Mouse (Mus musculus): ENCODE data around the gene Cd300ld4. TPM values are rescaled to one million over a fixed set of nuclear protein-coding genes. Genes with fewer than 3 reads are reported as not detected.
"Not testable (repeated sequence)": the region's sequence is repeated elsewhere in the genome, so short reads cannot be mapped to it uniquely, and the experiment has no call there.

The Cd300ld4 gene
- polyA plus RNA-seq, 1 experiment from 2014 or later: not detected

DNA sequence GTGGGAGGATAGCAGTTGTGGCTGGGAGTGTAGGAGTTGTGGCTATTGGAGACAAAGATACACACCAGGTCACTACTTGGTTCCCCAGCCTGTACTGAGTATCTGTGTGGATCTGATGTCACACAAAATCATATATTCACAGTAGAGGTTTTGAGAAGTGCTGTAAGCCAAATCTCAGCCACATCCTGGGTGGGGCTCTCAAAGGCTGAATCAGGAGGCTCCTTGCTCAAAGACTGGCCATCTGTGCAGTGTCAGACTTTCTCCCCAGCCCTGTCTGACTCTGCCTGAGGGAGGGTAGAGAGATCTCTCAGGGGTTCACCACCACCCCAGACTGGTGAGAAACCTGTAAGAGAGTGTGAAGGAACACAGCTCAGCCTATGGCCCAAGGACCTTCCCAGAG is 27.7 kb upstream of the Cd300ld4 start:
- no peaks in the 10 kb centered on the region for H3K27me3 ChIP-seq
- no peak for TF ChIP-seq CTCF (IDR thresholded peaks at IDR 0.05)
- CTCF ChIA-PET: no interaction called here
- in situ Hi-C loops (cut with MboI; ENCODE audit: low pct_unique_long_range_greater_than_20kb): loop anchor here (25.0 kb wide), 1 partner anchor 267 kb away; the partner anchor contains the start of genes Btbd17 and Gpr142
- DNase-seq (ENCODE audit: low read depth, low spot score): no peak
- ATAC-seq: no peak
- POLR2A ChIA-PET: no interaction called here

DNA sequence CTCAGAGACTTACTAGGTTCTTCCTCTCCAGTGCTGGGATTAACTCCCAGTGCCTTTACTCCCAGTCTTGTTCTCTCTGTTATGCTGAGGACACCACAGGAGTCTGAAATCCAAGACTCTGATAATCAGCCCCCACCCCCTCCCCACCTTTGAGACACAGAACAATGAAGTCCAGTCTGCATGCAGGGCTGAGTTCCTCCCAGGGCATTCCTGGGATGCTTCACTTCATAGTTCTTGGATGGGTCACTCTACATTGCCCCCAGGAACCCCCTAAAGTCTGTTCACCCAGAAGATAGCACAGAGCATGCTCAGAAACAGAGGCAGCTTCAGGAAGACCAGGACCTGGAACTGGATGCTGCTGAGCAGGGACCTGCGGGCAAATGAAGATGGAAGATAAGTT is 26.2 kb upstream of the Cd300ld4 start:
- in situ Hi-C loops (cut with MboI; ENCODE audit: low pct_unique_long_range_greater_than_20kb): loop anchor here (25.0 kb wide), 1 partner anchor 266 kb away; the partner anchor contains the start of genes Btbd17 and Gpr142

DNA sequence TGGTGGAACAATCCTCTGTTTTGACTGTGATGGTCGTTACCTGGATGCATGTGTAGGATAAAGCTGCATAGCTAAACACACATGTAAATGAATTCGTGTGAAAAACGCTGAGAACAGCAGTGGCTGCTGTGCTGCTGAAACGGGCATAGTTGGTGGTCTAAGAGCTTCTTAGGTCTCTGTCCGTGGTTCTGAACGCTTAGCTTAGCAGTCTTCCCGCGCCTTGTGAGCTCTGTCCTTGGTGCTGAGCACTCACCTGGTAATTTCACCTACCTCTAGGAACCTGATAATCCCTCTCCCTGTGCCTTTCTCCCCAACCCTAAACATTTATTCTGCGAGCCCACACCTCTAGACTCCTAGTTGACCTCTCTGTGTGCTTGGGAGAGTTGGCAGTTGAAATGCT is 25.4 kb upstream of the Cd300ld4 start:
- in situ Hi-C loops (cut with MboI; ENCODE audit: low pct_unique_long_range_greater_than_20kb): loop anchor here (25.0 kb wide), 1 partner anchor 265 kb away; the partner anchor contains the start of genes Btbd17 and Gpr142
- ChIA-PET CTCF (no interaction called here), POLR2A (no interaction called here)
- H3K27me3 ChIP-seq: no peaks in the 10 kb centered on the region
- no peak for ATAC-seq
- DNase-seq (ENCODE audit: low read depth, low spot score): peak; percentile 19
- TF ChIP-seq CTCF (IDR thresholded peaks at IDR 0.05): no peak

More for the DNA sequence above, 26.2 kb upstream of the Cd300ld4 start:
- CTCF ChIA-PET: no interaction called here
- ATAC-seq (no peak), DNase-seq (ENCODE audit: low read depth, low spot score) (no peak)
- no peak for TF ChIP-seq CTCF (IDR thresholded peaks at IDR 0.05)
- POLR2A ChIA-PET: no interaction called here
- no peaks in the 10 kb centered on the region for H3K27me3 ChIP-seq

DNA sequence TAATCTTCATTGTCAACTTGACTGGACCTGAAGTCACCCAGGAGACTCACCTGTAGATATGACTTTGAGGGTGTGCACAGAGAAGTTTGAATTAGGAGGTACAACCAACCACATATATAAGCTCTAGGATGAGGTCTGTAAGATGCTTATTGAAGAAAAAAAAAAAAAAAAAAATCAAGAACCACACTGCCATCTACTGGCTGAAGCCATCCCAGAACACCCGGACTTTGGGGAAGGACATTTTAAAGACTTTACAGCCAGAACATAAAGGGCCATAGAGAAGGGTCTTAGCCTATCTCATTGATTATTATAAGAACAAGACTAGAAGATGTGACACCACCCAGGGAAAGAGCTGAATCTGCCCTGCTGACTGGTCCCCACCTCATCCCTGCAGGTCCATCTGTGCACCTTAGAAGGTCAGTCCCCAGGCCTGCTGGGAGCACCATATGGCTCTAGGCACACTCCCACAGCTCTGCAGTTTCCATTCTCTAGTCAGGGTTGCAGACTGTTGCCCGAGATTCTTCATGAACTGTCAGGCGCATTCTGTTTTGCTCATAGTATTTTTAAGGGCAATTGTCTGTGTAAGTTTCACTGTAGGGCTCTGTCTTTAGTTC is 22.6 kb upstream of the Cd300ld4 start:
- POLR2A ChIA-PET: interaction anchor here (0.6 kb wide), 2 partner anchors 22 to 47 kb away, joined by 3 to 4 read pairs; no protein-coding TSS in a partner anchor
- in situ Hi-C loops (cut with MboI; ENCODE audit: low pct_unique_long_range_greater_than_20kb): no loop called here
- CTCF ChIA-PET: no interaction called here

DNA sequence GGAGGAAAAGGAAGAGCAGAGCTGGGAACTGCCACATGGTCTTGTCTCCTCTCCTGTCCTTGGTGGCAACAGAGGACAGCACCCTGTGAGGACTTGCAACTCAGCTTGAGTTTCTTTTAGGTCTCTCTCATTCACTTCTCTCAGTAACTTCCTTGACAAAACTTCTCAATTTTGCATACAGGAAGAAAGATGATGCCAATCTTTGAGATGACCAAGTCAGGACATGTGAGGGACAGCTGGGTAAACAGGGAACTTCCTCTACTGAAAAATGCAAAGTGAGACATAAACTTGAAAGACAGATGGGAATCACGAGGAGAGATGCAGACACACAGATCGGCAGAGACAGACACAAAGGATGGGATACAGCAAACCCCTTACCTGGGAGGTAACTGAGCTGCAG is 21.4 kb upstream of the Cd300ld4 start, which contains the start of gene Cd300ld3:
Gene Cd300ld3, minus strand, starts transcription at position 151 of the 400 bp plus-strand sequence.
- no peak for ATAC-seq
- ChIA-PET POLR2A (no interaction called here), CTCF (no interaction called here)
- in situ Hi-C loops (cut with MboI; ENCODE audit: low pct_unique_long_range_greater_than_20kb): no loop called here
- no peaks in the 10 kb centered on the region for H3K27me3 ChIP-seq
- no peak for TF ChIP-seq CTCF (IDR thresholded peaks at IDR 0.05)
- DNase-seq (ENCODE audit: low read depth, low spot score): no peak

More for the DNA sequence above, 22.6 kb upstream of the Cd300ld4 start:
- ATAC-seq (no peak), DNase-seq (ENCODE audit: low read depth, low spot score) (no peak)
- TF ChIP-seq CTCF (IDR thresholded peaks at IDR 0.05): peak; percentile 58
- no peaks in the 10 kb centered on the region for H3K27me3 ChIP-seq

DNA sequence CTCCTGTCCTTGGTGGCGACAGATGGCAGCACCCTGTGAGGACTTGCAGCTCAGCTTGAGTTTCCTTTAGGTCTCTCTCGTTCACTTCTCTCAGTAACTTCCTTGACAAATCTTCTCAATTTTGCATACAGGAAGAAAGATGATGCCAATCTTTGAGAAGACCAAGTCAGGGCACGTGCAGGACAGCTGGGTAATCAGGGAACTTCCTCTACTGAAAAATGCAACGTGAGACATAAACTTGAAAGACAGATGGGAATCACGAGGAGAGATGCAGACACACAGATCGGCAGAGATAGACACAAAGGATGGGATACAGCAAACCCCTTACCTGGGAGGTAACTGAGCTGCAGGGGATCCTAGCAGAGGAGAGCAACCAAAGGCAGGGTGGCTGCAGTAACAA is 10.9 kb upstream of the Cd300ld4 start, which contains the start of gene Cd300ld5:
Gene Cd300ld5, minus strand, starts transcription at position 101 of the 400 bp plus-strand sequence.
- CTCF ChIA-PET; POLR2A ChIA-PET; DNase-seq (ENCODE audit: low read depth, low spot score); ATAC-seq; H3K27me3 ChIP-seq; in situ Hi-C loops (cut with MboI; ENCODE audit: low pct_unique_long_range_greater_than_20kb): not testable (repeated sequence)

DNA sequence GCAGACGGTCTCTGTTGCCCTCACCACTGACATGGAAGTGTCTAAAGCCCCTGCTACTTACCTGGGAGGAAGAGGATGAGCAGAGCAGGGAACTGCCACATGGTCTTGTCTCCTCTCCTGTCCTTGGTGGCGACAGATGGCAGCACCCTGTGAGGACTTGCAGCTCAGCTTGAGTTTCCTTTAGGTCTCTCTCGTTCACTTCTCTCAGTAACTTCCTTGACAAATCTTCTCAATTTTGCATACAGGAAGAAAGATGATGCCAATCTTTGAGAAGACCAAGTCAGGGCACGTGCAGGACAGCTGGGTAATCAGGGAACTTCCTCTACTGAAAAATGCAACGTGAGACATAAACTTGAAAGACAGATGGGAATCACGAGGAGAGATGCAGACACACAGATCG is 10.7 kb downstream of the Cd300ld4 start, which contains the start of gene Cd300ld2:
Gene Cd300ld2, minus strand, starts transcription at position 101 of the 400 bp plus-strand sequence.
- ATAC-seq; CTCF ChIA-PET; in situ Hi-C loops (cut with MboI; ENCODE audit: low pct_unique_long_range_greater_than_20kb); H3K27me3 ChIP-seq; DNase-seq (ENCODE audit: low read depth, low spot score); POLR2A ChIA-PET: not testable (repeated sequence)

DNA sequence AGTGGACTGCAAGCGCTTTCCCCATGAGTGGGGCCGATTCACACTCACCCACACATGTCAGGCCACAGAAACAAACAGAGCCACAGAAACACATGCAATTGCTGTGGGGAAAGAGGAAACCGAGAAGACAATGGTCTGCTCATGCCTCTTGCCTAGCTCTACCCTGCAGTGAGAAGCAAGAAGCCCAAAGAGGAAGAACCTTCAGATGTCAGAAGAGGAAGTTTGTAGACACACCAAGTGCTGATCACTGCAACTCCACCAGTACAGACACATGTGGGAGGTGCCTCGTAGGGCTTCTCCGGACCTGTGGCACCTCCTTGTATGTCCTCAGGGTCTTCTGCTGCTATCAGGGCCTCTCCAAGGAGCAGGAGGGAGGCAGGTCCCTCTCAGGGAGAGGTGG is 22.7 kb downstream of the Cd300ld4 start:
- CTCF ChIA-PET: no interaction called here
- no peak for TF ChIP-seq CTCF (IDR thresholded peaks at IDR 0.05)
- POLR2A ChIA-PET: no interaction called here
- DNase-seq (ENCODE audit: low read depth, low spot score) (no peak), ATAC-seq (no peak)
- in situ Hi-C loops (cut with MboI; ENCODE audit: low pct_unique_long_range_greater_than_20kb): no loop called here
- peaks cover 5% of the 10 kb centered on the region for H3K27me3 ChIP-seq

DNA sequence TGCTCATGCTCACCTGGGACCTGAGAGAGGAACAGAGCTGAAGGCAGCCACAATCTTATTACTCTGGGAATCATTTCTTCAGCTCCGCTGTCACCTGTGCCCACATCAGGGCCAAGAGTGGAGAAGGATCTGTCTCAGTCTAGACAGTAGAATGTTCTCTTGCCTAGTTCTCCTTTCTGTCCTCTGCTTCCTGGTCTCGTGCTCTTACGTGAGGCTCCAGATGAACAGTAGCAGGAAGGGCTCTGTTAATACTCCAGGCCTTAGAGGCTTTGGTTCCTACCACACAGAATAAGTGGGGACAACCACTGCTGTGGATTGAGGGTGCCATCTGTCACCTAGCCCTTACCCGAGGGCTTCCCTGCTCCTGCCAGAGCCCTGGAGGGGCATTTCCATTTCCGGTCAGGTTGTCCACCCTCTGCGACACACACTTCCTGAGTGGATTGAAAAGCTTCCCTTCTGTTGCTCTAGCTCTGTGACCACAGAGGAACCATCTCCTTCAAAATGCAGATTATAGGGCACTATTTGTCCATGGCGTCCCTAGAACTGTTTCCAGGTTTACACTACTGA is 25.3 kb downstream of the Cd300ld4 start, which contains the start of gene Cd300c2:
Gene Cd300c2, minus strand, starts transcription at position 407 of the 567 bp plus-strand sequence.
- DNase-seq (ENCODE audit: low read depth, low spot score) (no peak), ATAC-seq (no peak)
- ChIA-PET CTCF (no interaction called here), POLR2A (no interaction called here)
- in situ Hi-C loops (cut with MboI; ENCODE audit: low pct_unique_long_range_greater_than_20kb): no loop called here
- peaks cover 5% of the 10 kb centered on the region for H3K27me3 ChIP-seq
- TF ChIP-seq CTCF (IDR thresholded peaks at IDR 0.05): no peak

DNA sequence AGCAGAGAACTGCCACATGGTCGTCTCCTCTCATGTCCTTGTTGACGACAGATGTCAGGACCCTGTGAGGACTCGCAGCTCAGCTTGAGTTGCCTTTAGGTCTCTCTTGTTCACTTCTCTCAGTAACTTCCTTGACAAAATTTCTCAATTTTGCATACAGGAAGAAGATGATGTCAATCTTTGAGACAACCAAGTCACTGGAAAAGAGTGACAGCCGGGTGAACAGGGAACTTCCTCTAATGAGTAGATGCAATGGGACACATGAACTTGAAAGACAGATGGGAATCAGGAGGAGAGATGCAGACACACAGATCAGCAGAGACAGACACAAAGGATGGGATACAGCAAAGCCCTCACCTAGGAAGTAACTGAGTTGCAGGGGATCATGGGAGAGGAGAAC is 37.0 kb downstream of the Cd300ld4 start, which contains the start of gene Cd300ld:
Gene Cd300ld, minus strand, starts transcription at position 130 of the 400 bp plus-strand sequence.
- POLR2A ChIA-PET: no interaction called here
- H3K27me3 ChIP-seq: peaks cover 11% of the 10 kb centered on the region
- DNase-seq (ENCODE audit: low read depth, low spot score): no peak
- CTCF ChIA-PET: no interaction called here
- in situ Hi-C loops (cut with MboI; ENCODE audit: low pct_unique_long_range_greater_than_20kb): no loop called here
- no peak for TF ChIP-seq CTCF (IDR thresholded peaks at IDR 0.05)
- ATAC-seq: no peak

DNA sequence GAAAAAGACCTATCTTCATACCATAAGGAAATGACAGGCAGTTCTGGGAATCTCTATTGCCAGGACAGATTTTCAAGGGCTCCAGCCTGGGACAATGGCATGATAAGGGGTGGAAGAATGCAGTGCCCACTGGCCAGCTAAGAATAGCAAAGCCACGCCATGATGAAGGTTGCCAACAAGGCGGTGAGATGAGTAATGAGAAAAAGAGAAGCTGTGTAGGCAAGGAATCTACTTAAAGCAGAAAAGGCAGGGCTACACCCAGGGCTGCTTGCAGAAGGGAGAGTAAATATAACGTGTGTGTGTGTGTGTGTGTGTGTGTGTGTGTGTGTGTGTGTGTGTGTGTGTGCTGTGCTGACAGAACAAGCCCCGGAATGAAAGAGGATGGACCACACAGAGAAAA is 44.9 kb downstream of the Cd300ld4 start:
- no peaks in the 10 kb centered on the region for H3K27me3 ChIP-seq
- no peak for TF ChIP-seq CTCF (IDR thresholded peaks at IDR 0.05)
- ATAC-seq (no peak), DNase-seq (ENCODE audit: low read depth, low spot score) (no peak)
- CTCF ChIA-PET: no interaction called here
- POLR2A ChIA-PET: no interaction called here
- in situ Hi-C loops (cut with MboI; ENCODE audit: low pct_unique_long_range_greater_than_20kb): no loop called here
